Mouse (Mus musculus) E14TG2a.4 (cell line): ENCODE measurements at regions not wholly inside any gene's neighbourhood (a gene's known extent, or its start where the extent isn't known, plus 50 kb on each side); places are given as distances from the start of the nearest gene placed in this dataset.
"Not testable (repeated sequence)": the region's sequence is repeated elsewhere in the genome, so short reads cannot be mapped to it uniquely, and the experiment has no call there.

Experiments
- H3K27me3 ChIP-seq: 2 replicates; pipeline ENCODE4 v1.6.1; 2014; ENCODE audit warnings: low read length, control low read depth; ENCODE audit not compliant: insufficient read depth
- H3K36me3 ChIP-seq: 2 replicates; pipeline ENCODE4 v1.6.1; 2014; ENCODE audit warnings: low read length, control low read depth; ENCODE audit not compliant: insufficient read depth
- H3K4me1 ChIP-seq: replicated peaks from 2 replicates; pipeline ENCODE4 v1.6.1; 2014; ENCODE audit warnings: low read depth, low read length, control low read depth
- H3K4me3 ChIP-seq: replicated peaks from 2 replicates; pipeline ENCODE4 v1.5.1; 2014; ENCODE audit warnings: mild to moderate bottlenecking, low read length
- H3K9me3 ChIP-seq: 2 replicates; pipeline ENCODE4 v1.6.1; 2014; ENCODE audit warnings: low read length, control low read depth
- CTCF ChIP-seq: conservative IDR thresholded peaks from 2 replicates; pipeline ENCODE4 v1.5.1; 2014; ENCODE audit warnings: low read length
- NANOG ChIP-seq: IDR thresholded peaks from 2 replicates; pipeline ENCODE4 v1.6.1; 2014; ENCODE audit warnings: borderline replicate concordance, low read length, mixed read lengths
- POU5F1 ChIP-seq: IDR thresholded peaks from 2 replicates; pipeline ENCODE4 v1.6.1; 2014; ENCODE audit warnings: low read length, borderline replicate concordance

- H3K36me3 ChIP-seq, H3K4me3 ChIP-seq, H3K27me3 ChIP-seq, H3K4me1 ChIP-seq, H3K9me3 ChIP-seq: not testable (repeated sequence)
- TF ChIP-seq CTCF: peak; percentile 21
Measured at GRCm38 (mm10) chr6:67698952-67699351, 163.4 kb upstream of the Tacstd2 start.

- not testable (repeated sequence) for H3K4me1 ChIP-seq, H3K4me3 ChIP-seq, H3K27me3 ChIP-seq, H3K36me3 ChIP-seq
- H3K9me3 ChIP-seq: peaks cover 32% of the 10 kb centered on the region
Measured at GRCm38 (mm10) chr6:67690997-67691396, 155.4 kb upstream of the Tacstd2 start.

DNA sequence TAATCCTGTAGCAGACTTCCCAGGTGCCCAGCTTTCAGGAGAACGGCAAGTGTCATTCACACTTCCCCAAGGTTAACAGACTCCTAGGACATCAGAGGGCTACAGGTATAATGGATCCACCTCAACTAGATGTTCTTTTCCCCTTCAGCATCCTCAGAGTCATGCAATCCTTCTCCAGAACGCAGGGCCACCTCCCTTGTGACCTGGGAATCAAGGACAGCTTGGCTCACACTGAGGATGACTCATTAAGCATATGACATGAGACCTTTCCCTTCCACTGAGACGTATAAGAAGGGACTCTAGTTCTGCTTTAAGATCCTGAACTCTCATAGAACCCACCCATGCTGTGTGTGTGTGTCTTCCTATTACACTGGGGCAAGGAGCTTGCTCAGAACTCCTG lies 147.5 kb upstream of the Tacstd2 start:
- Histone ChIP-seq H3K9me3 (peaks cover 34% of the 10 kb centered on the region), H3K4me1 (peaks cover 10% of the 10 kb centered on the region; the same call in 1 of the 2 replicates)
- not testable (repeated sequence) for H3K27me3 ChIP-seq, H3K36me3 ChIP-seq, H3K4me3 ChIP-seq

GRCm38 (mm10) chr6:67681641-67682040 lies 146.0 kb upstream of the Tacstd2 start:
- not testable (repeated sequence) for H3K4me3 ChIP-seq, H3K36me3 ChIP-seq, H3K27me3 ChIP-seq
- peaks cover 10% of the 10 kb centered on the region; the same call in 1 of the 2 replicates for H3K4me1 ChIP-seq
- H3K9me3 ChIP-seq: peaks cover 29% of the 10 kb centered on the region

DNA sequence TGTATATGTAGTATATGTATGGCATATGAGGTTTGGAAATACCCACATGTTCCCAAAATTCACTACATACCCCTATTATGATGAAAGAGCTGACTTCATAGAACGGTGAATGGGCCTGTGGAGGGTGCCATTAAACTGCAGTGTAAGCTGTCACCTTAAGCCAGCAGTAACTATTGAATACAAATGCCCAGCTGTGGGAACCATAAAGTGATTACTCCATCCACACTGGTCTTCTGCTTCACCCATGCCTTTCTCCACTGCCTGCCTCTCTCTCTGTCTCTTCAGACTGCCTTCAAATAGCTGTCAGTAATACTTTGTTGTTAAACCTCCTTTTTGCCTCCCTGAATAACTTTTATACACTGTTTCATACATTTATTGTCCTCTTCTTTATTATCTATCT lies 143.5 kb upstream of the Tacstd2 start:
- not testable (repeated sequence) for H3K27me3 ChIP-seq, H3K36me3 ChIP-seq, H3K4me3 ChIP-seq
- Histone ChIP-seq H3K4me1 (peaks cover 10% of the 10 kb centered on the region; the same call in 1 of the 2 replicates), H3K9me3 (peaks cover 20% of the 10 kb centered on the region)

GRCm38 (mm10) chr6:67674717-67675116 lies 139.1 kb upstream of the Tacstd2 start:
- not testable (repeated sequence) for H3K4me1 ChIP-seq, H3K36me3 ChIP-seq, H3K27me3 ChIP-seq, H3K4me3 ChIP-seq
- peaks cover 17% of the 10 kb centered on the region for H3K9me3 ChIP-seq

DNA sequence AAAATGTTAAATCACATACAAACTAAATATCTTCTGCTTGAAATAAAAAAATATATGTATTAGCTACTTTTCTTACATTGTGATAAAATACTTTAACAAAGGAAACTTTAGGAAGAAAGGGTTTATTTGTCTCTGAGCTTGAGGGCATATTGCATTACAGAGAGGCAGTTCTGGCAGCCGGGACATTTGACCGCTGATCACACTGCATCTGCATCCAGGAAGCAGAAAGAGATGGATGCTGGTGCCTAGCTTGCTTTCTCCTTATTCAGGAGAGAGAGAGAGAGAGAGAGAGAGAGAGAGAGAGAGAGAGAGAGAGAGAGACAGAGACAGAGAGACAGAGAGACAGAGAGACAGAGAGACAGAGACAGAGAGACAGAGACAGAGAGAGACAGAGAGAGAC lies 137.7 kb upstream of the Tacstd2 start:
- not testable (repeated sequence) for H3K4me3 ChIP-seq, H3K36me3 ChIP-seq, H3K4me1 ChIP-seq, H3K27me3 ChIP-seq
- H3K9me3 ChIP-seq: peaks cover 17% of the 10 kb centered on the region

- not testable (repeated sequence) for H3K36me3 ChIP-seq, H3K4me1 ChIP-seq
Measured at GRCm38 (mm10) chr6:67668073-67668472, 132.5 kb upstream of the Tacstd2 start.

DNA sequence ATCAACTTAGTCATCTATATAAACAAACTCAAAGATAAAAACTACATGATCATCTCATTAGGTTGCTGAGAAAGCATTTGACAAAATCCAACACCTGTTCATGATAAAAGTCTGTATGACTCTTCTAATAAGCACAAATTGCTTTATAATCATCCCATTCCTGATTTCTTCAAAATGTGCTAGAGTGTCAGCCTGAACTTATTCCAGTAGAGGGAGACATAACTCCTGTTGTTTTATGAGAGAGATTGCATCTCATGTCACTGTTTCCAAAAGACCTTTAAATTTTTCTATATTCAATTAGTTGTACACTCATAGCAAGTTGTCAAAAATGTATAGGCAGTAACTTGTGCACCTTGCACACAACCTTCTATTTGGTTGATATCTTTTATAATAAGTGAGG lies 96.0 kb upstream of the Tacstd2 start:
- Histone ChIP-seq H3K4me3 (no peak overlapping the region), H3K4me1 (no peaks in the 10 kb centered on the region), H3K27me3 (no peaks in the 10 kb centered on the region), H3K36me3 (no peaks in the 10 kb centered on the region), H3K9me3 (peaks cover 6% of the 10 kb centered on the region)
- TF ChIP-seq CTCF (peak; percentile 59), POU5F1 (no peak)

More at GRCm38 (mm10) chr6:67668073-67668472, 132.5 kb upstream of the Tacstd2 start:
- H3K4me3 ChIP-seq, H3K27me3 ChIP-seq: not testable (repeated sequence)
- H3K9me3 ChIP-seq: peaks cover 28% of the 10 kb centered on the region

DNA sequence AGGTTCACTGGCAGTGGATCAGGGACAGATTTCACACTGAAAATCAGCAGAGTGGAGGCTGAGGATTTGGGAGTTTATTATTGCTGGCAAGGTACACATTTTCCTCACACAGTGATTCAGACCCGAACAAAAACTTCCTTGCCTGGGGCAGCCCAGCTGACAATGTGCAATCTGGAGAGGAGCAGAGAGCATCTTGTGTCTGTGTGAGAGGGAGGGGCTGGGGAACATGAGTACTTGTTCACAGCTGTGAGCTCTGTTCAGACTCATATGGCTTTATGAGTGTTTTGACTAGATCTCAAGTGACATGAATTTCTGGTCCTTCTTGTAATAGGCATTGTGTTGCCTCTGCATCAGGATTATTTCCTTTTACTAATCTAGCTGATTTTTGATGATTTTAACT lies 74.8 kb upstream of the Tacstd2 start:
- TF ChIP-seq POU5F1 (no peak), CTCF (no peak), NANOG (no peak)
- no peak overlapping the region for H3K4me3 ChIP-seq
- H3K4me1 ChIP-seq: no peaks in the 10 kb centered on the region
- no peaks in the 10 kb centered on the region for H3K27me3 ChIP-seq
- H3K9me3 ChIP-seq: no peaks in the 10 kb centered on the region
- H3K36me3 ChIP-seq: no peaks in the 10 kb centered on the region

DNA sequence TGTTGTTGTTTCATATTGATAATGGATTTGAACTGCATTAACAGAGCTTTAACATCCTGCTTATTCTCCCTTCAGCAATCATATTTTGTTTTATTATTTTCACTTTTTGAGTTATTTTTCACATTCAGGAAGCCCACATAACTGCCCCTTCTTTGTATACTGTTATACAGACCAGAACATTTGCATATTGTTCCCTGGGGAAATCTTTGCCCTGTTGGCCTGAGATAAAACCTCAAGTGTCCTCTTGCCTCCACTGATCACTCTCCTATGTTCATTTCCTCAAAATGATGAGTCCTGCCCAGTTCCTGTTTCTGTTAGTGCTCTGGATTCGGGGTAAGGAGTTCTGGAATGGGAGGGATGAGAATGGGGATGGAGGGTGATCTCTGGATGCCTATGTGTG lies 73.9 kb upstream of the Tacstd2 start:
- not testable (repeated sequence) for H3K9me3 ChIP-seq, H3K36me3 ChIP-seq, H3K4me3 ChIP-seq, H3K27me3 ChIP-seq, H3K4me1 ChIP-seq
